Mouse (Mus musculus) adrenal gland, adult 2 months (tissue): ENCODE data around the gene Pogz. TPM values are rescaled to one million over a fixed set of nuclear protein-coding genes. Genes with fewer than 3 reads are reported as not detected.

Experiments
- DNase-seq: peaks from one replicate; pipeline ENCODE4 v3.0.0; 2021
- long read RNA-seq: library from polyadenylated mRNA; stranded (forward); transcript quantifications from one replicate; pipeline ENCODE4 v2.0.0, GENCODE M21; 2021
- polyA plus RNA-seq: library from polyadenylated mRNA; depleted of rRNA; stranded (reverse); fragments of >200 nt; gene quantifications from 2 replicates; pipeline ENCODE4 v1.2.3, GENCODE M21; 2012; rRNA removed
- total RNA-seq, 2 experiments: library from RNA; stranded (reverse); gene quantifications; 2 replicates each; pipeline ENCODE4 v1.2.3; 2021

Pogz gene
- total RNA-seq (10 to 100 TPM; 27.0 to 36.2 TPM), polyA plus RNA-seq (27.6 and 35.8 TPM in 2 replicates)
- long read RNA-seq, partial matches to known transcripts: 1 of 3 reads
- long read RNA-seq, other reads (novel, unspliced or antisense): 2 of 3 reads

DNA sequence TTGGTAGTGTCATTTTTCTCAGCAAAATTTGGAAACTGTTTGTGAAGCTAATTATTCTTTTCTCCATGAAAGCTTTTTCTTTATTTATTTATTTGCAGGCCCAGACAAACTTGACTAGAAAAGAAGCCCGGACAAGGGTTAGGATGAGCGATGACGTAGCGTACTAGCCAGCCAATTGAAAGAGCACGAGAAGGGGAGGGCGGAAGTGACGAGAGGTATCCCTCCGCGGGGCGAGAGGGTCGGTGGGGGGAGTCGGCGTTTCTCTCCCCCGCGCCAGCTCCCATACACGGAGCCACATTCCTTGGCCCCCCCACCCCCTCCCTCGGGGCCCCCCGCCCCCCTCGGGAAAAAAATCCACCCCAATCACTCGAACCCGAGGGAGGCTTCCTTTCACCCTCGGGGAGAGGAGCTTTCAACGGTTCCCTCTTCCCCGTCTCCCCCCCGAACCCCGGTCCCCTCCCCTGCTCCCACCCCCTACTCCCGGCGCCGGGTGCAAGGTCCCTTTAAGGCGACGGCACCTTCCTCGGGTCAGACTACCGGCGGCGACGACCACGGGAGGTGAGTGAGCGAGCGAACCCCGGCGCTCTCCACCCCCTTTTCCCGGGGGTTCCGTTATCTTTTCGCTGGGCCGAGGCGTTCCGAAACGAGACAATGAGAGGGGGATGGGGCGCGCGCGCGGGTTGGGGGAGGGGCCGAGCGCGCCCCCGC lies at the start of gene Pogz:
TSS of gene Pogz (plus strand) at position 385 of the 708 bp plus-strand sequence.
- DNase-seq: peak; percentile 97

DNA sequence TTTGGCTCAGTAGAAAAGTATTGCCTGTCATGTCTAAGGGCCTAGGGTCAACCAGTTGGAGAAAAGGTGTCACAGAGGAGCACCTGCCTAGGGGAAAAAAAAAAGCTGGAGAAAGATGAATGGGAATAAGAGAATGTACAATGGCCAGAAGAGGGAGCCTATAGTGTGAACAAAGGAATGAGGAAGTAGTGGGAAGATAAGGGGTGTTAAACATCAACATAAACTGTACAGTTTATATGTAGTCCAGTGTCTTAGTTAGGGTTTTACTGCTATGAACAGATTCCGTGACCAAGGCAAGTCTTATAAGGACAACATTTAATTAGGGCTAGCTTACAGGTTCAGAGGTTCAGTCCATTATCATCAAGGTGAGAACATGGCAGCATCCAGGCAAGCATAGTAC lies 48.3 kb upstream of the Pogz start:
- DNase-seq: no peak

DNA sequence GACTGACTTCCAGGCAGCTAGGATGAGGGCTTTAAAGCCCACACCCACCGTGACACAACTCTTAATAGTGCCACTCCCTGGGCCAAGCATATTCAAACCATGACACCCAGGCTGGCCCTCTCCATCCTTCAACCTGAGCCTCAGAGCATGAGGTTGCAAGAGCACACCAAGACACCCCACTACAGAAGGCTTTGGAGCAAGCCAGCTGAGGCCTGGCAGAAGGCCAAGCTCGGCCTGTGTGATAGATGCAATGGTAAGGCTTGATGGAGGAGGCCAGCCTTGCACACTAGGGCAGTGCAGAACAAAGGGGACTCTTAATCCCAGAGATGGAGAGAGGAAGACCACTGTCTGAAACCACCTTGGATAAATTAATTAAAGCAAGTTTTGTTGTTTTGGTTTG lies 47.9 kb upstream of the Pogz start:
- DNase-seq: peak; percentile 19

- no peak for DNase-seq
Observed at GRCm38 (mm10) chr3:94792258-94792657, 45.1 kb upstream of the Pogz start.

GRCm38 (mm10) chr3:94793672-94794071 lies 43.7 kb upstream of the Pogz start:
- no peak for DNase-seq

DNA sequence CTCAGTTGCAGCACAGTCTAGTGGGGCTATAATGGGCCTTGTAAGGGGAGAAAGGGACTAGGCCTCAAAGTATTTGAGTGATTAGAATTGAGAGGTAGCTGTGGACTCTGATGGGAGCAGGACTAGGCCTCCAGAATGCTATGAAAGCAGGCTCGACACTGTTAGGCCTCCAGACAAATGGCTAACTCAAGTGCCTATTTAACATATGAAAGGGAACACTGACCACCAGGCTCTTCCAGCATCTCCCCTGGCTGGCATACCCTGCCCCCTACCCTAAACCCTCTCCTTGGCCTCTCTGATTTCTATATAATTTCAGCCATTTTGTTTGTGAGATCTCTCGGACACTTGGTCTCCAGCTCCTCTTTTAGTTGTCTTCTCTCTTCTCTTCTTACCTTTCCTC lies 43.0 kb upstream of the Pogz start:
- no peak for DNase-seq

DNA sequence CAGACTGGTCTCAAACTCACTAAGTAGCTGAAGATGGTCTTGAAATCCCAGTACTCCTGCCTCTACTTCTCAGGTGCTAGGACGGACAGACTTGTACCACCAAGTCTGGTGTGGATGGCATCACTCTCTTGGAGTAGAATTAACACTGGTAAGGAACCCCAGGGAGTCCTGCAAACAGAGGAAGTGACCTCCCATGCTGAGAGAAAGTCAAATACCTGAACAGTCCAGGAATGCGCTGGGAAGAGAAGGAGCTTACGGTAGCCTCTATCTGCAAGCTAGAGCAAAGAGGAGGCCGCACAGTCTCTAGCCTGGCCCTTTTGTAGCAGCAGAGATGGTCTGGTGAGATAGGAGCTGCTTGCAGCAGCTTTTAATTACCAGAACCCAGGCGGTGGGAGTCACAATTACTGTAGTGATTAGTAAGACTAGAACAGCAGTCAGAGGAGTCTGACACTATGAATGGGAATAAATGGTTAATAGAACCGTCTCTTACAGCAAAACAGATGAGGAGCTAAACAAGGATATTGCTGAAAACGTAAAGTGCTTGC lies 41.7 kb upstream of the Pogz start:
- no peak for DNase-seq

GRCm38 (mm10) chr3:94796181-94796580 lies 41.2 kb upstream of the Pogz start:
- no peak for DNase-seq

DNA sequence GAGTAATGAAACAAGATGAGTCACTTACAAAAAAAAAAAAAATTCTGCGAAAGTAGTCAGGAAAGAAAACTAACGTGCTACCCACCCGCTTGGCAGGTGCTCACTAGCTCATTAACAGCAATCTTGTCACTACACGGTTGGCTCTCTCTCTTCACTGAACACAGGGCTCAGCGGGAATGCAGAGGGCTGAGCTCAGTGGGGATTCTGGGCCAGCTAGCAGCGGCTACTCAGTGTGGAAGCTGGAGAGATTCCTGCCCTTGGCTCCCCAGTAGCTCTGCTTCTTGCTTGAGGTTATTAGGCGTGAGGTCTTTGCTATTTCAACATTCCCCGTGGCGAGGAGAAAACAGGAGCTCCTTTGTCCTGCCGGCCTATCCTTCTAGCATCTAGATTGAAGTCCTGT lies 33.2 kb upstream of the Pogz start:
- DNase-seq: peak; percentile 68

GRCm38 (mm10) chr3:94804976-94805375 lies 32.4 kb upstream of the Pogz start:
- no peak for DNase-seq

GRCm38 (mm10) chr3:94808296-94808695 lies 29.1 kb upstream of the Pogz start:
- no peak for DNase-seq

DNA sequence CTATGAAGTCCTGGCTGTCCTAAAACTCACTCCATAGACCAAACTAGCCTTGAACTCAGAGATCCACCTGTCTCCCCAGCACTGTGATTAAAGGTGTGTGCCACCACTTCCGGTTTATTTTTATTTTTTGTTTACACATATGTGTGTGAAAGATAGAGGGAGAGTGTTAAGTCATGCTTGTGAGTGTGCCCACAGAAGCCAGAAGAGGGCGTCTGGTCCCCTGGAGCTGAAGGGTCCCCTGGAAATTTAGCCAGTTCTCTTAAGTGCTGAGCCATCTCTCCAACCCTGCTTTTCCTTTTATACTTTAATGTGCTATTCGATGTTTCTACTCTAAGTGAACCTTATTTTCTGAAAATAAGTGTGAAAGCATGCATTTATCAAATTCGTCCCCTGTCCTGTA lies 25.7 kb upstream of the Pogz start:
- DNase-seq: no peak

DNA sequence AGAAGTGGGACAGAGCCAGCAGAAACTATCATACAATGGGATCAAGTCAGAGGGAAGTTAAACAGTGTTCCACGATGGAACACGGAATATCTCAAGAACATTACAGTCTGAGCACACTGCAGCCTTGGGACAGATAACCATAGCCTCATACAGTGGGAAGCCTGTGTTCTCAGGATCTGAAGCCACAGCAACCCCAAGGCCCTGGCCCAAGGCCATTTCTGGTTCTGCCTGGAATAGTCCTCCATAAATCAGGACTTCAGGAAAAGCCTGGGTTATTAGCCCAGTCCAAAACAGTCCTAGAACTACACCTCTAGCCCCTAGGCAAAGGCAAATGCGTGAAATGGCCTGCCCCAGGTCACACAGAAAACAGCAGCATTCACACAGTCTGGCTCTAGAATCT lies 23.7 kb upstream of the Pogz start:
- DNase-seq: peak; percentile 84

DNA sequence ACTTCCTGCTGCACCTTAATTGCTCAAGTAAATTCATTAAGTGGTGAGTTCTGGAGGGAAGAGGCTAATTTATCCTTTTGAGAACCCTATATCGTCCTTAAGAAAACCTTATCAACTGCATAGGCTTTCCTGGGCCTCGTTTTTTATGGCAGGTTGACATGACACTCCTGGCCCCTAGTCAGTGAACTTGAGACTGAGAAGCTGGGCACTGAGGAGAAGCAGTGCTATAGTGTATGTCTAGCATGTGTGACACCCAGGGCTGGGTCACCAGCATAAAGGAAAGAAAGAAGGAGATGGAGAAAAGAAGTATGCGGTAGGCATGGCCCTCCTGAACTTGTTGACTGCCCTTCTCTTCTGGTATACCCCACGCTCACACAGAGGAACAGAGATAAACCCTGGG lies 23.3 kb upstream of the Pogz start:
- no peak for DNase-seq

- DNase-seq: no peak
Observed at GRCm38 (mm10) chr3:94814663-94815062, 22.7 kb upstream of the Pogz start.

- no peak for DNase-seq
Observed at GRCm38 (mm10) chr3:94815603-94816002, 21.8 kb upstream of the Pogz start.

- DNase-seq: no peak
Observed at GRCm38 (mm10) chr3:94817731-94818130, 19.6 kb upstream of the Pogz start.

- no peak for DNase-seq
Observed at GRCm38 (mm10) chr3:94819452-94820425, 17.6 kb upstream of the Pogz start.

DNA sequence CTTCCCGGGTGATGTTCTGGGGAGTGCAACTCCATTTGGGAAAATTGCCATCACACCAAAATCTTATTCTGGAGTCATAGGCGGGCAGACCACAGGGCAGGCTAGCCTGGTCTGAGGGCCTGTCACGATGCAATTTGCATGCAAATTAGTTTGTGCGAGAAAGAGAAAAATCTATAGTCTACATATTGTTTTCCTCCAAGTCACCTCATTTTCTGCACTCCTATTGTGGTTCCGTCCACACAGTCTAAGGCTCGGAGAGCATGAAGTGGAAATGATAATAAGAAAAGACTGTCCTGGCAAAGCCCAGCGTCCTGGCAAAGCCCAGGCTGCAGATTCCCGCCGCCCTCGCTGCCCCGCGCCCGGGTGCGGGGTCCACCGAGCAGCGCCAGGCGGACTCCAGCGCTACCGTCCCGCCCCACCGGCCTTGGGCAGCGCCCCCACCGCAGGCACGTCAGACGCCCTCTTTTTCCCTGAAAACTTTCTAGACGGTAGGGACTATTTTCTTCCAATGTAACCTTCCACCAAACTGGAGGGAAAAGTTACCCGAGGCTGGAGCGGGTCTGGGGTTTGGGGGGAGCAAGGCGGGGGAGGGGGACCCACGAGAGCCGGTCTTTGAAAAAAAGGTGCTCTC lies 16.2 kb upstream of the Pogz start:
- DNase-seq: peak; percentile 73

DNA sequence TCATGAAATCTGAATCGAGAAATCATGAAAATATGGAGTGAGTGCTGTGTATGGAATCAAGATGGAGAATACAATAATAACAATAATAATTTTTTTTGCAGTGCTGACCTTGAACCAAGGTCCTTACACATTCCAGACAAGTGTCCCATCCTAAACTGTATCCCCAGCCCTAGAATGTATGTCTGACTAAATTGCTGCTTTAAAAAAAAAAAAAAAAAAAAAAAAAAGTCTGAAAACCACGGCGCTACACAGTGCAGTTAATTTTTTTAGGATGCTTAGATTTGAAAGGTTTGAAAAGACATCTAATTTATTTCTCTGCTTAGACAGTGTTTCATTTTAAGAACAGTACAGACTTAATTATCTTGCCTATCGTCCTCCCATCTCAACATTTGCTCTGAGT lies 15.3 kb upstream of the Pogz start:
- DNase-seq: no peak

DNA sequence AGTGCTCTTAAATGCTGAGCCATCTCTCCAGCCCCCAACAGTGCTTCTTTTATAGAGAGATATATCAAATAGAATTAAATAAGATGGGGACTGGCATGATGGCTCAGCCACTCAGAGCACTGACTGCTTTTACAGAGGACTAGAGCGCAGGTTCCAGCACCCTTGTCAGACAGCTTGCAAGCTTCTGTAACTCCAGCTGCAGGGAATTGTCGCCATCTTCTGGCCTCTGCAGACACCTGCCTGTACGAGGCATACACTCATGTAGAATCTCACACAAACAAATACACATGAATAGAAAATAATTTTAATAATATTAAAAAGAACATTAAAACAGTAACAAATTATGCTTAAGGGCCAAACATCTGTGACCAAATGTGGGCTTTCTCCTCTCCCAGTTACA lies 13.3 kb upstream of the Pogz start:
- DNase-seq: no peak

DNA sequence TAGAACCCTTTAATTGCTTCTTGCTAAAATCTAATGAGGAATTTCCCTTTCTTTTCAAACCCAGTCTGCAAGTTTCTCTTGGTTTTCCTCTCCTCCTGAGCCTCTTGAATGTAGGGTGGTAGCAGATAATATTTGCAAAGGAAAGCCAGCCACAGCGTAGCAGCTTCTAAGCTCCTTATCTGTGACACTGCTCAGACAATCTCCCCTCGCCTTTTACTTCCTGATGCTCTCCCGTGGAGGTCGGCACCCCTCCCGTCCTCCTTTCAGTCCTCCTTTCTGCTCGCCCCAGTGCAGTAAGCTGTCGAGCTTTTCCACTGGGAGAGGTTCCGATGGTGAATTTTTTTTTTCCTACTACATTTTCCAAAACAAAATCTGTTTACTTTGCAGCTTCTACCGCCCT lies 5.3 kb upstream of the Pogz start:
- no peak for DNase-seq
